Mouse (Mus musculus): ENCODE measurements around the gene Hist1h2ad.

GRCm38 (mm10) chr13:23620056-23620732 is 46.0 kb downstream of the Hist1h2ad start:
- no peak for TF ChIP-seq CTCF (IDR thresholded peaks at IDR 0.05; ENCODE audit: extremely low read depth, insufficient read depth, insufficient read length, insufficient replicate concordance)
- no peak for TF ChIP-seq POLR2A (IDR thresholded peaks at IDR 0.05; ENCODE audit: low read depth, low read length)
